Mouse (Mus musculus): ENCODE measurements at regions not wholly inside any gene's neighbourhood (a gene's known extent, or its start where the extent isn't known, plus 50 kb on each side); places are given as distances from the start of the nearest gene placed in this dataset.

DNA sequence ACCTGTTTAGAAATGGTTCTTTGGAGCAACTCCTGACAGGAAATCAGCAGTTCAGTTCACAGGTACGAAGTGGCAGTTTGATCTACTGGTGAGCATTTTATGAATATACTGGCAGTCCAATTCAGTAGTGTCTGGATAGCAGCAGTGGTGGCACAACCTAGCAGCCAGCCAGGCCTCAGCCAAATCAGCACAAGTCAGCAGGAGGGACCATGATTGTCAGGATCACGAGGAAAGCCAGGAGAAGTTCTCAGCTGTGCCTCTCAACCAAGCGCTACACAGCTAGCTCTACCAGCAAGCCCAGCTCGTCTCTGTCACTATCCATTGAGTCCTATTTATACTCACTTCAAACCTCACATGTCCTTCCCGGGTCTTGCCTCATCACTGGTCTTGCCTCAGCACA, 89.3 kb upstream of the Npy start:
- TF ChIP-seq POLR2A (IDR thresholded peaks at IDR 0.05; ENCODE audit: low read depth, low read length) (no peak), CTCF (IDR thresholded peaks at IDR 0.05; ENCODE audit: borderline replicate concordance, insufficient read depth, low read length) (no peak)
